Mouse (Mus musculus) limb, embryonic 10.5 days (tissue): ENCODE results near the gene Pex19. TPM values are rescaled to one million over a fixed set of nuclear protein-coding genes. Genes with fewer than 3 reads are reported as not detected.
A peak's percentile ranks its signal among the peaks of the same experiment; 100 is the strongest.

Experiments used
- DNase-seq: peaks from one replicate; pipeline ENCODE4 v3.0.0-alpha.2; 2017; ENCODE audit warnings: low spot score
- H3K27ac ChIP-seq: fragments of 300-500 bp; sonication (generic); 2 replicates; pipeline ENCODE4 v1.5.1; 2016; ENCODE audit warnings: mild to moderate bottlenecking
- H3K27me3 ChIP-seq: fragments of 300-500 bp; sonication (generic); 2 replicates; pipeline ENCODE4 v1.6.1; 2016; ENCODE audit warnings: low read depth, mild to moderate bottlenecking; ENCODE audit not compliant: poor library complexity, severe bottlenecking
- H3K36me3 ChIP-seq: fragments of 300-500 bp; sonication (generic); 2 replicates; pipeline ENCODE4 v1.6.1; 2016; ENCODE audit warnings: mild to moderate bottlenecking, moderate library complexity
- H3K4me1 ChIP-seq: fragments of 300-500 bp; sonication (generic); 2 replicates; pipeline ENCODE4 v1.6.1; 2016
- H3K4me3 ChIP-seq: fragments of 300-500 bp; sonication (generic); 2 replicates; pipeline ENCODE4 v1.5.1; 2016; ENCODE audit warnings: mild to moderate bottlenecking, moderate library complexity
- H3K9me3 ChIP-seq: fragments of 300-500 bp; sonication (generic); replicated peaks from 2 replicates; pipeline ENCODE4 v1.6.1; 2016; ENCODE audit warnings: mild to moderate bottlenecking
- WGBS: fragments of 180-500 bp; shearing (Covaris S2); methylation state at CpG from one replicate; pipeline ENCODE4 v1.1.7; 2016; 5-methylcytosine and 5-hydroxymethylcytosine counted together
- polyA plus RNA-seq: library from polyadenylated mRNA; unstranded; fragments of >200 nt; fragmentation: Nextera tagmentation; extraction: Ambion mirVana; gene quantifications from 2 replicates; pipeline ENCODE4 v1.2.1, GENCODE M21; 2016

Pex19 gene
- 195 and 206 TPM in 2 replicates for polyA plus RNA-seq

GRCm38 (mm10) chr1:172126376-172127347 lies at the start of gene Pex19:
TSS of gene Pex19 (plus strand) at chr1:172126755.
- H3K4me3 ChIP-seq = peak within 1 kb of the TSS; percentile 86
- peak; percentile 96 for DNase-seq
- H3K27me3 ChIP-seq = no peaks in the 10 kb centered on the region
- peaks cover 56% of the 10 kb centered on the region for H3K36me3 ChIP-seq
- no peaks in the 10 kb centered on the region for H3K9me3 ChIP-seq
- peaks cover 13% of the 10 kb centered on the region for H3K4me1 ChIP-seq
- peak within 1 kb of the TSS; percentile 91 for H3K27ac ChIP-seq
- under 1% methylated on average over 42 of the region's 42 CpGs for WGBS

GRCm38 (mm10) chr1:172077981-172078380 lies 48.6 kb upstream of the Pex19 start:
- Histone ChIP-seq H3K9me3 (no peaks in the 10 kb centered on the region), H3K27me3 (no peaks in the 10 kb centered on the region), H3K4me1 (peaks cover 6% of the 10 kb centered on the region), H3K36me3 (peaks cover 76% of the 10 kb centered on the region), H3K27ac (no peak overlapping the region), H3K4me3 (no peak overlapping the region)
- WGBS = 83% methylated on average over 5 of the region's 5 CpGs
- DNase-seq = no peak

GRCm38 (mm10) chr1:172082101-172082898 lies 44.3 kb upstream of the Pex19 start, which contains the start of the genes Copa and Ncstn:
TSS of gene Copa (plus strand) at chr1:172082529.
TSS of gene Ncstn (minus strand) at chr1:172082795.
- peak; percentile 95 for DNase-seq
- under 1% methylated on average over 40 of the region's 40 CpGs for WGBS
- H3K4me3 ChIP-seq = peak within 1 kb of the TSS; percentile 88
- H3K36me3 ChIP-seq = peaks cover 36% of the 10 kb centered on the region
- H3K9me3 ChIP-seq = no peaks in the 10 kb centered on the region
- H3K4me1 ChIP-seq = peaks cover 16% of the 10 kb centered on the region
- peak within 1 kb of the TSS; percentile 89 for H3K27ac ChIP-seq
- H3K27me3 ChIP-seq = no peaks in the 10 kb centered on the region

GRCm38 (mm10) chr1:172082899-172083445 lies 43.6 kb upstream of the Pex19 start:
- Histone ChIP-seq H3K27ac (peak overlapping the region; percentile 89), H3K36me3 (peaks cover 34% of the 10 kb centered on the region), H3K9me3 (no peaks in the 10 kb centered on the region), H3K27me3 (no peaks in the 10 kb centered on the region), H3K4me3 (peak overlapping the region; percentile 88), H3K4me1 (peaks cover 16% of the 10 kb centered on the region)
- WGBS = 3% methylated on average over 24 of the region's 24 CpGs
- no peak for DNase-seq

GRCm38 (mm10) chr1:172093522-172093921 lies 33.0 kb upstream of the Pex19 start:
- 90% methylated on average over 3 of the region's 3 CpGs for WGBS
- H3K27ac ChIP-seq = no peak overlapping the region
- no peak for DNase-seq
- peaks cover 97% of the 10 kb centered on the region for H3K36me3 ChIP-seq
- no peaks in the 10 kb centered on the region for H3K4me1 ChIP-seq
- no peak overlapping the region for H3K4me3 ChIP-seq
- H3K9me3 ChIP-seq = no peaks in the 10 kb centered on the region
- H3K27me3 ChIP-seq = no peaks in the 10 kb centered on the region

- H3K27ac ChIP-seq = no peak overlapping the region
- H3K36me3 ChIP-seq = peaks cover 94% of the 10 kb centered on the region
These were observed 32.3 kb upstream of the Pex19 start for GRCm38 (mm10) chr1:172094295-172094694.

GRCm38 (mm10) chr1:172095202-172095601 lies 31.4 kb upstream of the Pex19 start:
- Histone ChIP-seq H3K4me3 (no peak overlapping the region), H3K27ac (no peak overlapping the region), H3K9me3 (no peaks in the 10 kb centered on the region), H3K27me3 (no peaks in the 10 kb centered on the region), H3K36me3 (peaks cover 94% of the 10 kb centered on the region), H3K4me1 (no peaks in the 10 kb centered on the region)
- DNase-seq = no peak
- 88% methylated on average over 6 of the region's 6 CpGs for WGBS

More at GRCm38 (mm10) chr1:172094295-172094694, 32.3 kb upstream of the Pex19 start:
- no peaks in the 10 kb centered on the region for H3K4me1 ChIP-seq
- no peak for DNase-seq
- no peak overlapping the region for H3K4me3 ChIP-seq
- no peaks in the 10 kb centered on the region for H3K27me3 ChIP-seq
- H3K9me3 ChIP-seq = no peaks in the 10 kb centered on the region

GRCm38 (mm10) chr1:172099325-172100033 lies 27.1 kb upstream of the Pex19 start:
- no peak for DNase-seq

GRCm38 (mm10) chr1:172103619-172104018 lies 22.9 kb upstream of the Pex19 start:
- no peak overlapping the region for H3K27ac ChIP-seq
- H3K27me3 ChIP-seq = no peaks in the 10 kb centered on the region
- no peaks in the 10 kb centered on the region for H3K9me3 ChIP-seq
- peaks cover 96% of the 10 kb centered on the region for H3K36me3 ChIP-seq
- H3K4me1 ChIP-seq = no peaks in the 10 kb centered on the region
- H3K4me3 ChIP-seq = no peak overlapping the region
- WGBS = 94% methylated on average over 4 of the region's 4 CpGs
- no peak for DNase-seq

More at GRCm38 (mm10) chr1:172099325-172100033, 27.1 kb upstream of the Pex19 start:
- Histone ChIP-seq H3K4me1 (no peaks in the 10 kb centered on the region), H3K27me3 (no peaks in the 10 kb centered on the region), H3K36me3 (peaks cover 94% of the 10 kb centered on the region), H3K27ac (no peak overlapping the region), H3K9me3 (no peaks in the 10 kb centered on the region), H3K4me3 (no peak overlapping the region)
- WGBS = 94% methylated on average over 6 of the region's 6 CpGs

- Histone ChIP-seq H3K36me3 (peaks cover 99% of the 10 kb centered on the region), H3K4me1 (no peaks in the 10 kb centered on the region), H3K9me3 (no peaks in the 10 kb centered on the region), H3K27me3 (no peaks in the 10 kb centered on the region), H3K4me3 (no peak overlapping the region), H3K27ac (no peak overlapping the region)
- 78% methylated on average over 11 of the region's 11 CpGs for WGBS
- no peak for DNase-seq
These were observed 21.5 kb upstream of the Pex19 start for GRCm38 (mm10) chr1:172105101-172105500.

- H3K4me3 ChIP-seq = no peak overlapping the region
- no peak overlapping the region for H3K27ac ChIP-seq
- H3K4me1 ChIP-seq = no peaks in the 10 kb centered on the region
- peaks cover 100% of the 10 kb centered on the region for H3K36me3 ChIP-seq
- DNase-seq = no peak
- WGBS = 83% methylated on average over 10 of the region's 10 CpGs
- no peaks in the 10 kb centered on the region for H3K9me3 ChIP-seq
- H3K27me3 ChIP-seq = no peaks in the 10 kb centered on the region
These were observed 18.6 kb upstream of the Pex19 start for GRCm38 (mm10) chr1:172107777-172108477.
